Mouse (Mus musculus): ENCODE results near the gene Myf5. TPM values are rescaled to one million over a fixed set of nuclear protein-coding genes. Genes with fewer than 3 reads are reported as not detected.

Gene Myf5
- total RNA-seq, 4 experiments from 2014 or later: not detected

- DNase-seq (ENCODE audit: low spot score in 2 of 2): no peak
Measured at GRCm38 (mm10) chr10:107436967-107437366, 49.0 kb downstream of the Myf5 start.

Small RNAs within 50 kb of the gene (microRNA-seq; reads per million reads assigned to microRNA genes)
- 0 reads per million in 2 experiments for gene Gm44403

Other genes with a start within 250 kb of the Myf5 start
- gene Lin7a, start 214.4 kb downstream of the Myf5 start, total RNA-seq (2022): 10 to 100 TPM; 44.8 to 54.6 (median 50.7) TPM
- gene Myf6, start 8.6 kb upstream of the Myf5 start, total RNA-seq (2022): under 1 TPM in 1 of 4 experiments, not detected in 3; 0.30 TPM
- under 1 TPM in 3 of 4 experiments, not detected in 1; 0.11 to 0.25 (median 0.23) TPM for gene Ptprq, start 233.9 kb upstream of the Myf5 start, total RNA-seq (2022)